Mouse (Mus musculus) megakaryocyte, adult 5-6 weeks (primary cell): ENCODE measurements at regions not wholly inside any gene's neighbourhood (a gene's known extent, or its start where the extent isn't known, plus 50 kb on each side); places are given as distances from the start of the nearest gene placed in this dataset.

ENCODE experiments used
- ATAC-seq: 2 replicates; pipeline ENCODE4 v1.8.0; 2016; ENCODE audit warnings: mild to moderate bottlenecking, inconsistent platforms; ENCODE audit not compliant: poor library complexity, severe bottlenecking

GRCm38 (mm10) chr16:49965528-49966250 is 165.4 kb downstream of the Cd47 start:
- ATAC-seq: peak; percentile 70

GRCm38 (mm10) chr16:49966251-49966588 is 165.9 kb downstream of the Cd47 start:
- ATAC-seq: no peak

GRCm38 (mm10) chr16:49967110-49967509 is 166.8 kb downstream of the Cd47 start:
- no peak for ATAC-seq

- no peak for ATAC-seq
These were observed 168.0 kb downstream of the Cd47 start for GRCm38 (mm10) chr16:49968291-49968870.

- ATAC-seq: no peak
These were observed 168.7 kb downstream of the Cd47 start for GRCm38 (mm10) chr16:49969035-49969434.

- ATAC-seq: peak; percentile 20
These were observed 169.5 kb downstream of the Cd47 start for GRCm38 (mm10) chr16:49969693-49970296.

GRCm38 (mm10) chr16:49970297-49970804 is 170.0 kb downstream of the Cd47 start:
- peak; percentile 70 for ATAC-seq

- ATAC-seq: peak; percentile 80
These were observed 170.8 kb downstream of the Cd47 start for GRCm38 (mm10) chr16:49971141-49971555.

- ATAC-seq: no peak
These were observed 176.9 kb downstream of the Cd47 start for GRCm38 (mm10) chr16:49977276-49977675.

GRCm38 (mm10) chr16:49979426-49979940 is 179.2 kb downstream of the Cd47 start:
- no peak for ATAC-seq

GRCm38 (mm10) chr16:49980178-49980646 is 179.9 kb downstream of the Cd47 start:
- no peak for ATAC-seq

- ATAC-seq: peak; percentile 92
These were observed 181.8 kb downstream of the Cd47 start for GRCm38 (mm10) chr16:49982180-49982579.

GRCm38 (mm10) chr16:49985082-49986076 is 185.0 kb downstream of the Cd47 start:
- no peak for ATAC-seq

- ATAC-seq: peak; percentile 84
These were observed 186.6 kb downstream of the Cd47 start for GRCm38 (mm10) chr16:49986954-49987353.

GRCm38 (mm10) chr16:49995822-49996221 is 195.5 kb downstream of the Cd47 start:
- no peak for ATAC-seq

- no peak for ATAC-seq
These were observed 196.3 kb downstream of the Cd47 start for GRCm38 (mm10) chr16:49996593-49996992.

GRCm38 (mm10) chr16:49997040-49997439 is 196.7 kb downstream of the Cd47 start:
- ATAC-seq: no peak

GRCm38 (mm10) chr16:50000805-50001204 is 200.5 kb downstream of the Cd47 start:
- no peak for ATAC-seq

- ATAC-seq: no peak
These were observed 201.5 kb downstream of the Cd47 start for GRCm38 (mm10) chr16:50001662-50002455.

GRCm38 (mm10) chr16:50002456-50002788 is 202.1 kb downstream of the Cd47 start:
- ATAC-seq: peak; percentile 38; the same call in 1 of the 2 replicates
